Mouse (Mus musculus) adrenal gland, adult (tissue): ENCODE data around the gene Gnb3.

Experiments used
- DNase-seq, 2 experiments: peaks; one replicate each; pipeline ENCODE4 v3.0.0; 2022 to 2023; ENCODE audit warnings: low spot score in 1 of 2; ENCODE audit not compliant: inconsistent age in 2 of 2

The Gnb3 gene

DNA sequence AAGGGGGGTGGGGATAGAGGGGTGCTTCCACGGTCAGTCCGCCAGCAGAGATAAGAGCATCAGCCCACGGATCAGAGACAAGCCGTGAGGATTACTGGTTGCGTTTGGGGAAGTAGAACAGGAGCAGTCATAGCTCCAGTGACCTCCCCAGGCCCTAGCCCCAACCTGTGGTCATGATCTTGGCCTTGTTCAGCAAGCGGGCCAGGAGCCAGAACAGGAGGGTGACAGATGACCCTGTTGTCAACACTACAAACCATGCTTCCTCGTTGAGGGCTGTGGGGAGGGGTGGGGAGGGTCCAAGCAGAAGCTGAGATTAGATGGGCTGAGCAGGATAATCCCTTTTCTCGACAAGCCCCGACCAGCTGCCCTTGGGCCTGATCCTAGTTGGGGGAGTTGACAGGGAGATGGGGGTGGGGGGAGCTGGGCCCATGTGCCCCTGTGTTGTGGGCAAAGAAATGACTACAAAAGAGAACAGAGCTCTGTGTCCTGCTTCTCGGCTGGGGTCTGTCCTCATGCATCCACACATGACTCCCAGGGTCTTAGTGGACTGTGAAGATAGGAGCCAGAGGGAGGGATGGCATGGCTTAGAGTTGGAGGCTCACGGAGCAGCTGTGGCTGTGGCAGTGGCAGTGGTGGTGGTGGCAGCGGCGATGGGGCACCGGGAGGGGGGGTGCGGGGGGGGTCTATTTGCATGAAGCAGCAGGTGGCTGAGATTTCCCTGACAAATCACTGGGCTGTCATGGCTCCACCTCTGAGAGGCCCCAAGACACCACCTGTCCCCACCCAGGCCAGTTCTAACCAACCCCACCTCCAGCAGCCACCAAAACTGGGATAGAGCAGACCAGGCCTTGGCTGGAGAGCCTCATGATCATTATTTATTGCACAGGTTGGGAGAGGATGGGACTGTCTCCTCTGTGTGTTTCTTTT, at the start of gene Gnb3:
TSS of gene Gnb3 (minus strand) at position 35 of the 927 bp plus-strand sequence.
- peak in 1 of 2 experiments; percentile 72 for DNase-seq

DNA sequence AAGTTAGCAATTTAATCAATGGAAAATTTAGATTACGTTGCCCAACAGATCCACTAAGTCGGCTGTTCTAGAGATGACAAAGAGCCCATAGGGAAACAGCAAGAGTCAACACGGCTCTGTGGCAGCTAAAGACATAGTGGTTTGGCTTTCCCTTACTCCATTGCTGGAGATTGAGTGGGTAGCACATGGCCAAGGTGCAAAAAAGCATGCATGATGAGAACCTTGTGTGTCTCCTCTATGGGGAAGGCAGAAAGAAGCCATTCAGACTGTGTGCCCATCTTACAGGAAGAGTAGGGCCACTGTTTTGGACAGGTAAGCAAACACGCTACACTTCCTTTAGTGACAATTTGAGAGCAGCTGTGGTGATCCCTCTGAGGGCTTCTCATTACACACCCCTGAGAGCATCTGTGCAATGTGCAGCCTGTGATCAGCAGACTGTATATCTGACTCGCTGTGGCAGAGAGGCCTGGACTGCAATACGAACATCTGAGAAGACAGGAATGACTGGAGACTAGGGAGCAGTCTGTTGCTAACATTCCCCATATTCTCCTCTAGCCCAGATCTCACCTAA, 48.6 kb upstream of the Gnb3 start:
- DNase-seq: no peak

DNA sequence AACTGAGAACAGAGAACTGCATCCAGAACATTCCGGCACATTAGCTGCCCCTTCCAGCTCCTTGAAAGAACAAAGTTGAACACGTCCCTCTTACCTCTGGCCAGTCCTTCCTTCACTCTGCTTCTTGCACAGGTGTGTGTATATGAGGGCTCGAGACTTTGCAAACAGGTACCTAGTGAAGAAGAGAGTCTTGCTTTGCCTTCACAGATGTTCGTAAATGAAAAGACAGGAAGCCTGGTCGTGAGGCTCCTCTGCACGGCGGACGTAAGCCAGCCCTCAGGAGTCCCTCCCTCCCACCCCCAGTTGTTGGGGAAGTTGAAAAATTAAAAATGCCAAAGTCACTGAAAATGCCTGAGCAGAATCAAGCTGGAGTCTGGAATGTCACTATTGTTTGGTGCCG, 47.9 kb upstream of the Gnb3 start, which contains the start of gene Cd4:
TSS of gene Cd4 (minus strand) at position 236 of the 400 bp plus-strand sequence.
- no peak for DNase-seq

DNA sequence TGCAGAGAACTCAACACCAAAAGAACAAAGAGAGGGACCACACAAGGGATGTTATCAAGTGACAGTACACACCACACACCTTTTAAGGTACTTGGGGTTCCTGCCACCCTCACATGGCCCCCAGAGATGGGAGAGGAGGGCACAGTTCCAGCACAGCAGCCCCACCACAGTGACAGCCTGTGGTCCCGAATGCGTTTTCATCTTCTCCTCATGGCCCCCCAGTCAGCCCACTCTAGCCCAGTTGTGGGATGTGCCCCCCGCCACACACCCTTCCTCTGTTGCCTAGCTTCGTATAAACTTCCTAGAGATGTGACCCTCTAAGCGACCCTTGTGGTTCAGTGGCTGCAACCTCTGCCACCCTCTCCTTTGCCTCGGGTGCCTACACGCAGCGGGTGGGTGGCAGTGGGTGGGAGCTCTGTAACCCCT, 45.9 kb upstream of the Gnb3 start:
- DNase-seq: no peak

DNA sequence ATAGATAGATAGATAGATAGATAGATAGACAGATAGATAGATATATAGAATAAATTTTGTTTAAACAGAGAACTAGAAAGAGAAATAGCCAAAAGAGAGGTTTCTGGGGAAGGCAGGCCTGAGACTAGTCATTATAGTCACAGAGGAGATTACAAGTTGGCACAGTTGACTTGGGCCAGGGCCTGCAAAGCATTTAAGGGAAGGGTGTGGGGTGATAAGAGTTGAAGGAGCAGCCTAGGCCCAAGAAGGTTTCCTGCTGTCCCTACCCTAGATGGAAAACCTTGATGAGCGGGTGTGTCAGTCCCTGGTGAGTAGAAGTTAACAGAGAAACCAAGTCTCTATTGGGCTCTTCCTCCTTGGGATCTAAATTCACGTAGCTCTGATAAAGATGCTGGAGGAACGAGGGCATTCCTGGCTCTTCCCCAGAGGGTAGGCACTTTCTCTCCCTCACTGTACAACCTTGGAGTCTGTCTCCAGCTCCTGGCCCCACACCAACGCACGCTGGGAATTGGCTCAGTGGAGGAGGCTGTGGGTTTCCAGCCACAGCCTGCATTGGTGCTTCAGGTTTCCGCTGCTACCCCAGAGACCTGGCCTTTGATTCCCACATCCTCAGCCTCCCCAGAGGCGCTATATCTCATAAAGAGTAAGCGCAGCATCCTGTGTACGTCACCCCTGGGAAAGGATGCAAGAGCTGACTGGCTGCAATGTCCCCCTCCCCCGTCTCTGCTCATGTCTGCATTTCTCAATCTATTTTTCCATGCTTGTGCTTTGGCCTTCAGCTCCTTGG, 44.8 kb upstream of the Gnb3 start:
- DNase-seq: no peak

DNA sequence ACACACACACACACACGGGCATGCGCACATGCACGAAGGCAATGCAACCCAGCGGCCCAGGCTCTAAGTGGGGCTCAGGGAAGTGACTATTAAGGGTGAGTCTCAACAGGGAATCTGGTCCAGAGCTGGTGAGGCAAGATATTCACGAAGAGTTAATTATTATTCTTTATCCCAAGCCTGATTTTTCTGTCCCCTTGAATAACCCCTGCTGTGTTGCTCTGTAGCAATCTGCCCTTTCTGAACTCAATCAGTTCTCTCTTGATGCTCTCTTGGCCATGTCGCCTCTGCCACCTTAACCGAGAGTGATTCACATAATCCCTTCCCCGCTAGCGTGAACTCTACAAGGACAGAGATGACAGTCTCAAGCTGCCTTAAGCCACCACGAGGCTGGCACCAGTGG, 43.3 kb upstream of the Gnb3 start:
- no peak for DNase-seq

DNA sequence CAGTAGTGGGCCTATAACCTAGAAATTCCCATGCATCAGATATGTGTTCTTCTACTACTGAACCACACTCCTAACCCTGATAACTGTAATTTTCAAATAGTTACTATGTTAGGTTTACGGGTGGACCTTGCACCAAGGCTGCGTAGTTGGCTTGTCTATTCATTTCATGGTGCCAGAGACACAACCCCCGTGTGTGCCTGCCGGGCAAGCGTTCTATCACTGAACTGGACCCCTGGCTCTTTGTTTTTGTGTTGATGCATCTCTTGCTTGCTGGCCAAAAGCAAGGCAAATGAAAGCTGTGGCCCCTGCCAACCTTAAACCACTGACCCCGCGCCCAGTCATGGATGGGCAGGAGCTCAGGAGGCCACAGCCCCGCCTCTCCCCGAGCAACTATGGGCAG, 41.7 kb upstream of the Gnb3 start:
- no peak for DNase-seq

DNA sequence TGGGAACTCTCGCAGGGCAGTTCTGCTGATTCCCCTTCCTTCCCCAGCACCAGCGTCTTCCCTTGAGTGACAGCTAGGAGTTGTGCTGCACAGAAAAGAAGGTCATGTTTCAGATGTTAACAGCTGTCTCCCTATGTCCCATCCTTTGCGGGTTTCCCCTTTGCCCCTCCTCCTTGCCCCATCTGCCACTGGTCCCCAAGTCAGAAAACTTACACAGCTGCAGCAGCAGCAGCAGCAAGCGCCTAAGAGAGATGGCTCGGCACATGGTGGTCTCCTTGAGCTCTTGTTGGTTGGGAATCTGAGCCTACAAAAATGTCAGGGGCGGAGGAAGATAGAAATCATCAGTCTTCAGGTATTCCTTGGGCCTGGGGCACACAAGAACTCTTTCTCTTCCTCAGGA, 39.3 kb upstream of the Gnb3 start:
- DNase-seq: no peak

DNA sequence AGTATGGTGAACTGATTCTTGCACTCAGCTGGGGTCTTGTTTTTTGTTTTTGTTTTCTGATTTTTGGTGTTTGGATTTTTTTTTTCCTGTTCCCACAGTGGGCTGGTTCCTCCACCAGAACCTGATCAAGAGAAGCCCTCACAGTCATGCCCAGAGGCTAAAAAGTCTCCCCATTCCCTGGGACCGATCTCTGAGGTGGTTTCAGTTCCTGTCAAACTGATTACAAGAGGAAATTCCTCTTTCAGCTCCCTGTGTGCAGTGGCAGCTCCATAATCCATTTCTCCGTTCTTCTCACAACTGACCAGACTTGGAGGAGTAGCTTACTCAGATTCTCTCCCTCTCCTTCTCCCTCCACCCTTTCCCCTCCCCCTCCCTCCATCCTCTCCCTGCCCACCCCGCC, 34.3 kb upstream of the Gnb3 start:
- no peak for DNase-seq

DNA sequence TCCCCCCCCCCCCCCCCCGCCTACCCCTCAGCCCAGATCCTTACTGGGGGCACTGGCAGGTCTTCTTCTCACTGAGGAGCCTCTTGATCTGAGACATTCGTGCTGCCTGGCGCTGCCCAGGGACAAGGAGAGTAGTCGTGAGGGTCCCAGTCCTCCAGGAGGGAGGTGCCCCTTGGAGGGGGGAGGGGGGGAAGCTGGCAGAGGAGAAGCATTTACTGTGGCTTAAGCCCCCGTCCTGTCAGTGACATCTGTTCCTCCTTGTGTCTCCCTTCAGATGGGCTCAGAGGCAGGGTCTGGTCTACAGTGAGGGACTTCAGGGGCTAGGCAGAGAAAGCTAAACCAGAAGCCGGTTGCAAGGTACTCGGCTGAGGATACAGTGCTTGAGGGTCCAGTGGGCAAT, 26.5 kb upstream of the Gnb3 start:
- DNase-seq: no peak

DNA sequence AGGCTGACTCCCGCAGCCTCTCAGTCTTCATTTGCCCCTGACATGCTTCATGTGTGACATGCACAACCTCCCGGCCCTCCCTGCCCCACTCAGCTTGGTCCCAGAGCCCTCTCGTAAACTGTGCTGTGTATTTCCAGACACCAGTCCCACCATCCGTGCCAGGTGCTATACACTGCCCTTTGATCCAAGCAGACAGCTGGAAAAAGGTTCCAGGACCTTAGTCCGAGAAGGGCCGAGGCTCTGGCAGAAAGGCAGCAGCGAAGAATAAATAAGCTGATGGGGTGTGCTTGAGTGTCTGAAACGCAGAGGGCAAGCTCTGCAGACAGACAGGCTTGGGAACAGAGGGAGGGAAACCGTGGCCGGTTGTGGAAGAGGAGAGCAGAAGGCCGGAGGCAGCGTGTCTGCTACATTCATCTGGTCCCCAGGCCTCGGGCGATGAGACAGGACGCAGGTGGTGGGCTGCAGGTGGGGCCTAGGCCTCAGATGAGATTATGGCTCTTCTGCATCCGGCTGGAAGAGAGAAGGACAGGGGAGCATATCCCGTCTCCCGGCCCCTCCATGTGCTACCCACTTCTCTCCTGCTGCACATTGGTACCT, 25.8 kb upstream of the Gnb3 start:
- DNase-seq: no peak

DNA sequence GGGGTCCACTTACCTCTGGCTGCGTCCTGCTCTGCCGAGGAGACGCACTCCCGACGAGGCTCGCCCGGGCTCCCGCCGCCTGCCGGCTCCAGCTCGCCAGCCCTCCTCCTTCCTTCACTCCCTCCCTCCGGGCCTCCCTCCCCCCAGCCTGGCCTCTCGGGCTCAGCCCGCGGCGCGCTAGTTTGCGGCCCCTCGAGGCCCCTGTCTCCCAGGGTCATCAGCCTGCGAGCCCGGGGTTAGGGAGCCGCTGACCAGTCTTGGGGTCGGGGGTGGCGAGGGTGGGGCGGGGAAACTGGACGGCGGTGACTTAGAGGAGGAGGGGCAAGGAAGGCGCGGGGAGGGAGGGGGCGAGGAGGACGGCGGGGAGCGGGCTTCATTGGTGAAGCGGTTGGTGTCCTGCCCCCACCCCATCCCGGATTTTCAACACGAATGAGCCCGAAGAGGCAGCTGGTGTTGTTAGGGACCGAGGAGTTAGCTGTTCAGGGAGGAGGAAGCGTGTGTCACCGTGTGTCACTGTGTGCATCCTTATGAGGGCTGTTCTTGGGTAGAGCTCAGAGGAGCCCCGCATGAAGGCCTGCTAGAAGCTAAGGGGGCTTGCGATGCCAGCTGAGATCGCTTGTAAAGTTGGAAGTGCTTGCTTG, 23.7 kb upstream of the Gnb3 start, which contains the start of gene Gpr162:
TSS of gene Gpr162 (minus strand) at position 326 of the 641 bp plus-strand sequence.
- peak; percentile 58 to 78 for DNase-seq

DNA sequence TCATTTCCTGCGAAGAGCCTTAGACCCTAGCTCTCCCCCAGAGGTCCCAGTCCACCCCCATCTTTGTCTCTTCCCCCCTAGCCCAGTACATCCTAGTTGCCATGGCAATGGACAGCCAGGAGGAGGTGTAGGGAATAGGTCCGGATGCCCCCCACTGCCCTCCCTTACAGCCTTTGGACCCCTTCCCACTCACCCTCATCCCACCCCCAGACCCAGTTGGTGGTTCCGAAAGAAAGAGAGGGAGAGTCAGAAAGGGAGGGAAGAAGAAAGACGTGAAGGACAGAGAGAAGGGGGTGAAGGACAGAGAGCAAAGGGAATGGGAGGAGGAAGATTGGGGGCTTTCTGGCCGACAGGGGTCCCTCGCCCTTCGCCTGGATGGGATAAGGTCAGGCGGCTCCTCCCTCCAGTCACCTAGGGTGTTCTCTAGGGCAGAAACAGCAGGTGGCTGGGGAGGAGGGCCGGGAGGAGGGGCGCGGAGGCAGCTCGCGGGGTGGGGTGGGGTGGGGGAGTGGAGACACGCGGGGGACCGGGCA, 23.1 kb upstream of the Gnb3 start:
- DNase-seq: no peak

DNA sequence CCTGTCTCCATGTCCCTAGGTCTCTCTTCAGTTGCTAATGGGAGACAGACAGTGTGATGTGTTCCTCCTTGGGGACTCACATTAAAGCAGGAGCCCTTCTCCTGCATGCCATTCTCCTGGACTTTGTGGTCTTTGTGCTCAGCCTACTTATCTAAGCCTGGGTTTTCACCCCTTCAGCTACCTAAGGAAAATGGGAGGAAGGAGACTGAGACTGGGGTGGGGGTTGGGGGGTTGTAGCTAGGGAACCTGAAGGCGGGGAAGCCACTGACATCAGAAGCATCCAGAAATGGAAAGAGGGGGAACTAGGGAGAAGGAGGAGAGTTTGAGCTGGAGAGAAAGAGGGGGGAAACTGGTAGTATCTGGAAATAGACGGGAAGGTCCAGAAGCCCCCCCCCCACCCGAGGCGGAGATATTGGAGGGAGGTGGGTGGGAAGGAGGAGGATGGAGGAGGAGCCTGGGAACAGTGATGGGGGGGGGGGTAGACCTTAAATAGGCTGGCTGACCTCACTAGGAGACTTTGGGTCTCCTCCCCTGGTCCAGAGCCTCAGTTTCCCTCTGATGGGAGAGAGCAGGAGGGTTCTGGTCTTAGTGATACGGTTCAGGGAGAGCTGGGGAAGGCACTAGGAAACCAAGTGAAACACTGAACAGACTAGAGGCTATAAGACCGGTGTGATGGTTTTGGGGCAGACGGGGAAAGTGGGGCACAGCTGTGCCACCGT, 22.5 kb upstream of the Gnb3 start:
- no peak for DNase-seq

DNA sequence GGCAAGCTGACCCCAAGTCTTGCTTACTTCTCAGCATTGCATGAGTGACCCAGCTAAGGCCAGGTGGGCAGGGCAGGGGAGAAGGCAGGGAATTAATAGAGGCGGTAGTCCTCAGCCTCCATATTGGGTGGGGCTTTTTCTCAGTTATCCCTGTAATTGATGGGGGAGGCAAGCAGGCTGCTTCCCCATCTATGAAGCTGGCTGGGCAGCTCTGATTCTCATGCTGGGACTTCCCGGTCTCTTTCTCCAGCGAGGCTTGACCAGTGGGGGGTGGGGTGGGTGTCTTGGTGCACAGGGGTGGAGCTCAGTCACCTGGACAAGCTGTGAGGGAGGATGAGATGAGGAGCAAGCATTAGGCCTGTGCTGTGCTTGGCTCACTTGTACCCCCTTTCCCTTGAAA, 21.7 kb upstream of the Gnb3 start:
- DNase-seq: no peak

DNA sequence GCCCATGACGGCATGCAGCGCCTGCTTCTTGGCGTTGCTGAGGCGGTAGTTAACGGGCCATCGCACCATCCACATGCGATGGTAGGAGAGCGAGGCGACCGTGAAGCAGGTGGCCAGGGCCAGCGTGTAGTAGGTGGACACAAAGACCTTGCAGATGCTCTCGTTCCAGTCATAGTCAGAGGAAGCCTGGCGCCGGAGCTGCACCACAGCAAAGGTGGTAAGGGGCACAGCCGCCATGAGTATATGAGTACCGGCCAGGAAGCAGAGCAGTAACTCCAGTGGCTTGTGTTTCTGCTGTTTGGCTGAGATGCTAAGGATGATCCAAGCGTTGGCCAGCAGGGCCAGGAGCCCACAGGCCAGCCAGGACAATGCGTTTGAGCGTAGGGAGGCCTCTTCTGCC, 21.2 kb upstream of the Gnb3 start:
- DNase-seq: no peak

DNA sequence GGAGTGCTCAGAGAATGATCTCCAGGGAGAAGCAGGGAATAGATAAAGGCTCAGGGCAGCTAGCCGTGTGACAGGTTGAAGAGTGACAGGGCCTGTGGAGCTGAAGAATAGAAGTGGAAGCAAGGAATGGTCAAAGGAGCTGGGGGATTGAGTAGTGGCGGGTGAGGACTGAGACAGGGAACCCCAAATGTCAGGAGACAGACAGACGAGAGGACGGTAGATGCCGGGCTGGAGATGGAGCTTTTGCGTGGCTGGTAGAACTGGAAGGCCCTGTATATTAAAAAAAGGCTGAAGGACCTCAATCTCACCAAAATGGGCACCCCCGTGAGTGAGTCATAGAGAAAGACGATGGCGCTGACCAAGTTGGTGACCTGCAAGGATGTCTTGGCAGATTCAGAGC, 20.4 kb upstream of the Gnb3 start:
- no peak for DNase-seq

DNA sequence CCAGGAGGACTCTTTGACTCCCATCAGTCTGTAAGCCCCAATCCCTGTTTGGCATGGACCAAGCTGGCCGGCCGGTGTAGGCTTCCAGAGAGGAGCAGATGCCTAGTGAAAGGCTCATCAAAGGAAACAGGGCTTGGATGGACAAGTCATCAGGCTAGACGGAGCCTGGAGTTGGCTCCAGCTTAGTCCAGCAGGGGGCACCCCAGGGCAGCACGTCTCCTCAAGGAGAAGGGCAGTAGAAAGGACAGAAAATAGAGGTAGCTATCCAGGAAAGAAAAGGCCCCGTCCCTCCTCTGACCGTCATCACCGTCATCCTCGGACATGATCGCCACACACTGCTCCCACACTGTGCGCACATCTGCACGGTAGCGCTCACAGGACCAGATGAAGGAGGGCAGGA, 19.6 kb upstream of the Gnb3 start:
- DNase-seq: peak; percentile 84 to 96

DNA sequence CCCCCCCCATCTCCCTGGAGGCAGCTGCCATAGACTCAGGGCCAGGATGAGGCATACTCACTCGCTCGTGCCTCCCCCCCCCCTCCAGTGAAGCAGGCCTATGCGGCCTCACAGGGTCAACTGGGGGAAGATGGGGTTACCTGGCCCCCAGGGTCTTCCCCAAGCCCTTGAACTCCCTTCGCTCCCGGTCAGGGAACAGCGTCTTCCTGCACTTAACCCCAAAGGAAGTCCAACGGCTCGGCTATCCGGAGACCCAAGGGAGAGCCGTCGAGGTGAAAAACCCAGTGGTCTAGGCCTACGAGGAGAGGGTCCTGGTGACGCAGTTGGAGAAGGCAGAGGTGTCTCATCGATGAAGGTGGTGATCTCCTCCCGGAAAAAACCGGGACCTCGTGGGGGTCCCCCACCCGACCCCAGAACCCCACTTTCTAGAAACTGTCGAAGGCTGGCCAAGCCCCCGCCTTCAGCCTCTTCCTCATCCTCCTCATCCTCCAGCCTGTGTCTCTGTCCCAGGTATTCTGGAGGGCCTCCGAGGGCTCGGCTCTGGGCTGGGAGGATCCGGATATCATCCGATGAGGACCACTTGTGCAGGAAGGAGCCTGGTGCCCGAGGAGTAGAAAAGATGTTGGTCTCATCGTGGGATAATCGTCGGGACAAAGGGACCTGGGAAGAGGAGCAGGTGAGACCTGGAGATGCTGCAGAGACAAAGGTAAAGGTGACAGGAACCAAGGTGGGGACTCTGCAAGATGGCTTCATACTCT, 18.7 kb upstream of the Gnb3 start:
- peak in 1 of 2 experiments; percentile 33 for DNase-seq
